Mouse (Mus musculus): Measurements from ENCODE around the gene Kat6b. TPM values are rescaled to one million over a fixed set of nuclear protein-coding genes. Genes with fewer than 3 reads are reported as not detected.

Kat6b gene
- polyA plus RNA-seq, 1 experiment from 2014 or later = 25.7 TPM

- WGBS = 67% methylated on average over 7 of the region's 7 CpGs
- H3K4me3 ChIP-seq (replicated peaks; ENCODE audit: low read length) = no peak overlapping the region
- H3K4me1 ChIP-seq (replicated peaks; ENCODE audit: control insufficient read depth, insufficient read depth, low read length) = peaks cover 15% of the 10 kb centered on the region
- no peaks in the 10 kb centered on the region for H3K36me3 ChIP-seq (replicated peaks; ENCODE audit: control insufficient read depth, insufficient read depth)
- no peak overlapping the region for H3K9ac ChIP-seq
- DNase-seq (ENCODE audit: low spot score) (no peak), ATAC-seq (ENCODE audit: low FRiP score) (no peak)
- no peaks in the 10 kb centered on the region for H3K9me3 ChIP-seq (ENCODE audit: control insufficient read depth, low read length)
- peak overlapping the region; percentile 41 for H3K27ac ChIP-seq
- H3K4me2 ChIP-seq (replicated peaks) = no peak overlapping the region
- H3K27me3 ChIP-seq (ENCODE audit: control insufficient read depth, insufficient read depth, low read length) = no peaks in the 10 kb centered on the region
These were observed 87.6 kb downstream of the Kat6b start for GRCm38 (mm10) chr14:21568821-21569220.

DNA sequence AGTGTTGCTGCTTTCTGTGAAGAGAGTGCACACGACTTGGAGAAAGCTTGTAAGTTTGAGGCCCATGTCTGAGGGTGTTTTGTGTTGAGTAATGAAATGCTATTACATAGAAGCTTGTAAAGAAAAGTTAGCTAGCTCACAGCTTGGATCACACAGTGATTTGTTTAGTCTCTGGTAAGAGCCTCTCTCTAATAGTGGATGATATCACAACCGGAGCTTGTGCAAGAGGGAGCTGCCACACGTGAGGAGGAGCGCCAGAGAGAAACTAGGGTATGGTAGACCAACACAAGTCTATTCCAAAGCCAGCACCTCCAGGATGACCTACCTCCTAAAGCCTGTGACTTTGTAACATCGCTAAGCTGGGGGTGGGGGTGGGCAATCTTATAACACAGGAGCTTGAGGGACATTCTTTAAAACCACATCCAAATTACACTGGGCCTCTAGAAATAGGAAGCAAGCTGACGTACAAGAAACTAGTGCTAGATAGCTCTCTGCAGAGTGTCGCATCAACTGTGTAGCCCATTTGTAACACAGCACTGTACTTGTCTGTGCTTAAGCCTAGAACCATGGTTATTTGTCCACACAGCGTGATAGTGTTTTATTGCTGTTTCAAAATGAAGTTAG lies 93.6 kb downstream of the Kat6b start:
- Histone ChIP-seq H3K36me3 (replicated peaks; ENCODE audit: control insufficient read depth, insufficient read depth) (no peaks in the 10 kb centered on the region), H3K9ac (no peak overlapping the region), H3K4me2 (replicated peaks) (no peak overlapping the region), H3K27me3 (ENCODE audit: control insufficient read depth, insufficient read depth, low read length) (no peaks in the 10 kb centered on the region), H3K27ac (no peak overlapping the region), H3K4me1 (replicated peaks; ENCODE audit: control insufficient read depth, insufficient read depth, low read length) (no peaks in the 10 kb centered on the region), H3K9me3 (ENCODE audit: control insufficient read depth, low read length) (no peaks in the 10 kb centered on the region), H3K4me3 (replicated peaks; ENCODE audit: low read length) (no peak overlapping the region)
- ATAC-seq (ENCODE audit: low FRiP score) = no peak
- DNase-seq (ENCODE audit: low spot score) = no peak
- 87% methylated on average over 8 of the region's 8 CpGs for WGBS

GRCm38 (mm10) chr14:21576867-21577266 lies 95.6 kb downstream of the Kat6b start:
- Histone ChIP-seq H3K9me3 (ENCODE audit: control insufficient read depth, low read length) (no peaks in the 10 kb centered on the region), H3K4me3 (replicated peaks; ENCODE audit: low read length) (no peak overlapping the region)
- WGBS = 86% methylated on average over 8 of the region's 8 CpGs

GRCm38 (mm10) chr14:21581198-21581597 lies 100.0 kb downstream of the Kat6b start:
- Histone ChIP-seq H3K9me3 (ENCODE audit: control insufficient read depth, low read length) (no peaks in the 10 kb centered on the region), H3K36me3 (replicated peaks; ENCODE audit: control insufficient read depth, insufficient read depth) (no peaks in the 10 kb centered on the region), H3K4me2 (replicated peaks) (no peak overlapping the region), H3K9ac (no peak overlapping the region), H3K4me3 (replicated peaks; ENCODE audit: low read length) (no peak overlapping the region), H3K27me3 (ENCODE audit: control insufficient read depth, insufficient read depth, low read length) (no peaks in the 10 kb centered on the region), H3K27ac (no peak overlapping the region), H3K4me1 (replicated peaks; ENCODE audit: control insufficient read depth, insufficient read depth, low read length) (peaks cover 36% of the 10 kb centered on the region)
- ATAC-seq (ENCODE audit: low FRiP score) = no peak
- 22% methylated on average over 4 of the region's 4 CpGs for WGBS
- DNase-seq (ENCODE audit: low spot score) = no peak

More at GRCm38 (mm10) chr14:21576867-21577266, 95.6 kb downstream of the Kat6b start:
- Histone ChIP-seq H3K9ac (no peak overlapping the region), H3K27ac (no peak overlapping the region), H3K27me3 (ENCODE audit: control insufficient read depth, insufficient read depth, low read length) (no peaks in the 10 kb centered on the region), H3K36me3 (replicated peaks; ENCODE audit: control insufficient read depth, insufficient read depth) (no peaks in the 10 kb centered on the region), H3K4me1 (replicated peaks; ENCODE audit: control insufficient read depth, insufficient read depth, low read length) (peaks cover 7% of the 10 kb centered on the region; the same call in 1 of the 2 replicates), H3K4me2 (replicated peaks) (no peak overlapping the region)
- DNase-seq (ENCODE audit: low spot score) (no peak), ATAC-seq (ENCODE audit: low FRiP score) (no peak)

DNA sequence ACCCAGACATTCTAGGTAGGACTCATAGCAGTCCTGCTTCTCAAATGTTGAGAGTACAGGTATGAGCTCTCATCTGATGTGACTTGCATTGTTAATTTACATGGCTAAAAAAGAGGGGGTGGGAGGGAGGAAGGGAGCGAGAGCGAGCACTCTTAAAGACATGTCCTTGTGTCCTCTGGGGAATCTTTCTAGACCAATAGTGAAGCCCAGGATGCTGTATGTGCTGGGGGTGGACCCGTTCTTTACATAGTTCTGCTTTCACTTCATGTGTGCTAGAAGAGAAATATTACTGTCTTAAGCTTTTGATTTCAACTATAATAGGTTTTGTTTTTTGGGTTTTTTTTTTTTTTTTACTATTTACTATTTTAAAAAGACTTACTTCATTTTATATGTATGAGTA lies 101.1 kb downstream of the Kat6b start:
- Histone ChIP-seq H3K9ac (no peak overlapping the region), H3K36me3 (replicated peaks; ENCODE audit: control insufficient read depth, insufficient read depth) (no peaks in the 10 kb centered on the region), H3K4me1 (replicated peaks; ENCODE audit: control insufficient read depth, insufficient read depth, low read length) (peaks cover 42% of the 10 kb centered on the region), H3K27me3 (ENCODE audit: control insufficient read depth, insufficient read depth, low read length) (no peaks in the 10 kb centered on the region), H3K4me3 (replicated peaks; ENCODE audit: low read length) (no peak overlapping the region), H3K9me3 (ENCODE audit: control insufficient read depth, low read length) (no peaks in the 10 kb centered on the region), H3K27ac (no peak overlapping the region), H3K4me2 (replicated peaks) (no peak overlapping the region)
- DNase-seq (ENCODE audit: low spot score) = no peak
- no peak for ATAC-seq (ENCODE audit: low FRiP score)
- WGBS = 86% methylated on average over 3 of the region's 3 CpGs

DNA sequence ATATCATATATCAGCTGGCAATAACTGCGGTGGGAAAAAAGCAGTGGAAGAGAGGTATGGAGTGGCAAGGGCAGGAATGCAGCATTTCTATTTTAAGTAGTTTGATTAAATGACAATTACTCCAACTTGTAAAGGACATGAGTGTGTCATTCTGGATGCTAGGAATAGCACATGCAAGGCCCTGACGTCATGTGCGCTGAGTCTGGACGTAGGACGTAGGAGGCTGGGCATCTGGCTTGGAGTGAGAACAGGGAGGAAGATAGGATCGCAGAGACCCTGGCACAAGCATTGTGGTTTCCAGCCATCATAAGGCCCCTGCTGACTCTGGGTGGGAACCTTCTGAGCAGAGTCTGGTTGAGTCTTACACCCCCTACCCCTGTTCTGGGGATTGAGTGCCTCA lies 101.8 kb downstream of the Kat6b start:
- Histone ChIP-seq H3K4me3 (replicated peaks; ENCODE audit: low read length) (no peak overlapping the region), H3K4me2 (replicated peaks) (no peak overlapping the region), H3K9me3 (ENCODE audit: control insufficient read depth, low read length) (no peaks in the 10 kb centered on the region), H3K4me1 (replicated peaks; ENCODE audit: control insufficient read depth, insufficient read depth, low read length) (peaks cover 42% of the 10 kb centered on the region), H3K9ac (no peak overlapping the region), H3K27ac (no peak overlapping the region; the same call in 1 of the 2 replicates), H3K36me3 (replicated peaks; ENCODE audit: control insufficient read depth, insufficient read depth) (no peaks in the 10 kb centered on the region), H3K27me3 (ENCODE audit: control insufficient read depth, insufficient read depth, low read length) (no peaks in the 10 kb centered on the region)
- DNase-seq (ENCODE audit: low spot score) = no peak
- no peak for ATAC-seq (ENCODE audit: low FRiP score)
- WGBS = 58% methylated on average over 6 of the region's 6 CpGs

- no peak overlapping the region for H3K9ac ChIP-seq
- H3K4me3 ChIP-seq (replicated peaks; ENCODE audit: low read length) = no peak overlapping the region
- no peak overlapping the region for H3K4me2 ChIP-seq (replicated peaks)
- no peaks in the 10 kb centered on the region for H3K36me3 ChIP-seq (replicated peaks; ENCODE audit: control insufficient read depth, insufficient read depth)
- H3K9me3 ChIP-seq (ENCODE audit: control insufficient read depth, low read length) = no peaks in the 10 kb centered on the region
- WGBS = 76% methylated on average over 5 of the region's 5 CpGs
- H3K27ac ChIP-seq = no peak overlapping the region
- no peaks in the 10 kb centered on the region for H3K27me3 ChIP-seq (ENCODE audit: control insufficient read depth, insufficient read depth, low read length)
- H3K4me1 ChIP-seq (replicated peaks; ENCODE audit: control insufficient read depth, insufficient read depth, low read length) = peaks cover 42% of the 10 kb centered on the region
- DNase-seq (ENCODE audit: low spot score) = no peak
- no peak for ATAC-seq (ENCODE audit: low FRiP score)
These were observed 102.6 kb downstream of the Kat6b start for GRCm38 (mm10) chr14:21583868-21584267.

DNA sequence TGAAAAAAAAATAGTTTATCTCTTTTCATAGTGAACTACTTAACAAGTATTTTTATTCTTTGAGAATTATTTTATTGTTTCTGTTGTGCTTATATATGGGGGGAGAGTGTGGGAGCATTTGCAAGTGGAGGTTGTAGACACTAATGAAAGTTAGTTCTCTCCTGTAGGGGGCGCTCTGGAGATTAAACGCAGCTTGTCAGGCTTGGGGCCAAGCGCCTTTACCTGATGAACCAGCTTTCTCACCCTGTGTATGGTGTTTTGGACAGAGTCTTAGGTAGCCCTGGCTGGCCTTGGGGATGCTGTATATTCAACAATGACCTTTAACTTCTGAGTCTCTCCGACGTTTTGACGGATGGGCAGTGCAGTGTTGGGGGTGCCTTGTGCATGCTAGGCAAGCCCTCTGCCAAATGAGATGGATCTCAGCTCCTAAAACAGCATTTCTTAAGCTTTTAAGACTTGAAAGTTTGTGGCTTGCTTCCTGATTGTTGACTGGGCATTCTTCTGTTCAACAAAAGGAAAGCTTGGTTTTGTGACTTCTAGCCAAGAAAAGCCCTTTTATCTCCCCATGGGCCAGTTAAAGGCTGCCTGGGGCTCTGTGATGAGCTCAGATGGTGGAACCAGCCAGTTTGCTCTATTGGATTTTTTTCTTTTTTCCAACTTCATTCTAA lies 103.4 kb downstream of the Kat6b start:
- Histone ChIP-seq H3K36me3 (replicated peaks; ENCODE audit: control insufficient read depth, insufficient read depth) (no peaks in the 10 kb centered on the region), H3K27me3 (ENCODE audit: control insufficient read depth, insufficient read depth, low read length) (no peaks in the 10 kb centered on the region), H3K9me3 (ENCODE audit: control insufficient read depth, low read length) (no peaks in the 10 kb centered on the region), H3K4me3 (replicated peaks; ENCODE audit: low read length) (no peak overlapping the region), H3K4me2 (replicated peaks) (no peak overlapping the region), H3K4me1 (replicated peaks; ENCODE audit: control insufficient read depth, insufficient read depth, low read length) (peaks cover 42% of the 10 kb centered on the region), H3K27ac (no peak overlapping the region), H3K9ac (no peak overlapping the region)
- DNase-seq (ENCODE audit: low spot score) (peak; percentile 45), ATAC-seq (ENCODE audit: low FRiP score) (no peak; the same call in 1 of the 2 replicates)
- WGBS = 12% methylated on average over 6 of the region's 6 CpGs

DNA sequence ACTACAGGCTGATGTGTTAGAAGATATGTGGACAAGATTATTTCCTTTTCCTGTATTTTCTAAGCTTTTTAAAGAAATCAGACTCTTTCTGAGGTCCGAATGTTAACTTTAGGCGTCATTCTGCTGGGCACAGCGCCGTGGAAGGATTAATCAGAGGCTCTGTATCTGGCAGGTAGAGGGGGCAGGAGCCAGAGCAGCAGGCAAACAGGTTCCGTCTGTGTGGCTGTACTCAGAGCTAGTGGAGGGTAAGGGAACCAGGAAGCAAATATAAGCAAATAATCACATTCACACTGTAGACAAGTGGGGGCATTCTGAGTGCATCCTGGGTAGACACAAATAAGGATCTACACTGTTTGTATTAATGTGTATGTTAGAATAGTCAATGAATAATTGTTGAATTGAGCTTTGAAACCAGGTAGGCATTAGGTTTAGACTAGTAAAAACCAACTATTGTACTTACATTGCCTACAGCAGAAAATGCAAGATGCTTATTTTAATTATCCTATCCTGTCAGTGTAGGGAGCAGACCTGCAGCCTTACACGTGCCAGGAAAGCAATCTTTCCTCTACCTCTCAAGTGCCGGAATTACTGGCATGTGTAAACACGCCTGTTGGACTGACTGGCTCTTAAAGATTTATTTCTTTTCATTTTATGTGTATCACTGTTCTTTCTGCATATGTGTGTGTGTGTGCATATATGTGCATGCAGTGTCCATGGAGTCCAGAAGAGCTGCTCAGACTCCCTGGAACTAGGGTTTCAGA lies 104.4 kb downstream of the Kat6b start:
- no peak overlapping the region for H3K9ac ChIP-seq
- no peak for DNase-seq (ENCODE audit: low spot score)
- H3K27me3 ChIP-seq (ENCODE audit: control insufficient read depth, insufficient read depth, low read length) = no peaks in the 10 kb centered on the region
- WGBS = 64% methylated on average over 8 of the region's 8 CpGs
- H3K36me3 ChIP-seq (replicated peaks; ENCODE audit: control insufficient read depth, insufficient read depth) = no peaks in the 10 kb centered on the region
- H3K9me3 ChIP-seq (ENCODE audit: control insufficient read depth, low read length) = no peaks in the 10 kb centered on the region
- H3K4me2 ChIP-seq (replicated peaks) = no peak overlapping the region
- no peak overlapping the region for H3K4me3 ChIP-seq (replicated peaks; ENCODE audit: low read length)
- peaks cover 46% of the 10 kb centered on the region for H3K4me1 ChIP-seq (replicated peaks; ENCODE audit: control insufficient read depth, insufficient read depth, low read length)
- no peak for ATAC-seq (ENCODE audit: low FRiP score)
- H3K27ac ChIP-seq = no peak overlapping the region
